Mouse (Mus musculus): Measurements from ENCODE around the gene Apoe. TPM values are rescaled to one million over a fixed set of nuclear protein-coding genes. Genes with fewer than 3 reads are reported as not detected.

The Apoe gene
- polyA plus RNA-seq, 2 experiments, result 365 to 413 TPM

- DNase-seq (ENCODE audit: low spot score), result no peak
- H3K4me1 ChIP-seq (ENCODE audit: control insufficient read depth, insufficient read depth, low read length), result peaks cover 4% of the 10 kb centered on the region; the same call in 1 of the 2 replicates
- H3K9ac ChIP-seq (ENCODE audit: low read depth, low read length, severe bottlenecking), result no peak overlapping the region
- H3K4me2 ChIP-seq (replicated peaks; ENCODE audit: low read depth, low read length, severe bottlenecking), result no peak overlapping the region
- peaks cover 39% of the 10 kb centered on the region for H3K36me3 ChIP-seq (ENCODE audit: control insufficient read depth, insufficient read depth, low read length)
- H3K27ac ChIP-seq (replicated peaks; ENCODE audit: low read depth, low read length), result no peak overlapping the region
- no peak for TF ChIP-seq POLR2A (IDR thresholded peaks at IDR 0.05; ENCODE audit: borderline replicate concordance, extremely low read depth, insufficient read depth, insufficient read length)
- H3K9me3 ChIP-seq (ENCODE audit: control insufficient read depth, low read length), result no peaks in the 10 kb centered on the region
- ATAC-seq (ENCODE audit: low FRiP score, low read depth), result no peak
- no peaks in the 10 kb centered on the region for H3K27me3 ChIP-seq (ENCODE audit: control insufficient read depth, insufficient read depth, low read length)
- no peak overlapping the region for H3K4me3 ChIP-seq (replicated peaks; ENCODE audit: low read length)
- WGBS, result 87% methylated on average over 3 of the region's 3 CpGs
Observed at GRCm38 (mm10) chr7:19738771-19739170, 39.8 kb upstream of the Apoe start.

DNA sequence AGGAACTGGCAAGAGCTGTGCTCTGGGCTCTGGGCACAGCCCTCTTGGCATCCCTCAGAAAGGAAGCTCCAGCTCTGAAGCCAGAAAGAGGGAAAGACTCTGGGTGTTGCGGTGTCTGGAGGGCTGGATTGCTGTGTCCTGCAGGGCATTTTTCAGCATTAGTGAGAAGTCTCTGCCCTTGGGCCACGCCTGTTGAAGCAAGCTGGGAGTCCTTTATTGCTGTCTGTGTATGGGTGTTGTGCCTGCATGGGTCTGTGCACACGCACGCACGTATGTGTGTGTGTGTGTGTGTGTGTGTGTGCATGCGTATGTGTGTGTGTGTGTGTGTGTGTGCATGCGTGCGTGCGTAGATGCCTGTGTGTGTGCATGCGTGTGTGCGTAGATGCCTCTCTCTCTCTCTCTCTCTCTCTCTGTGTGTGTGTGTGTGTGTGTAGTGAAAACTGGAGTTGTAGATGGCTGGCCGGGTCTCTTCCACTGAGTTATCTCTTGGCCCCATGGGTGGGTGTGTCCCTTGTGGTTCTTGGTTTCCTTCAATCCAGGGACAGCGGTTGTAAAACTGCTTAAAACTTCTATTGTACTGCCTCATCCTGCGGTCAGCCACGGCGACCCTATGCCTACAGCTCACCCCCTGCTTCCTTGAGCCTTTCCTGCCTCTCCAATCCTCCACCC, 37.5 kb upstream of the Apoe start:
- Histone ChIP-seq H3K4me3 (replicated peaks; ENCODE audit: low read length) (no peak overlapping the region), H3K27me3 (ENCODE audit: control insufficient read depth, insufficient read depth, low read length) (no peaks in the 10 kb centered on the region), H3K9ac (ENCODE audit: low read depth, low read length, severe bottlenecking) (no peak overlapping the region), H3K9me3 (ENCODE audit: control insufficient read depth, low read length) (no peaks in the 10 kb centered on the region), H3K36me3 (ENCODE audit: control insufficient read depth, insufficient read depth, low read length) (peaks cover 50% of the 10 kb centered on the region), H3K4me2 (replicated peaks; ENCODE audit: low read depth, low read length, severe bottlenecking) (no peak overlapping the region), H3K4me1 (ENCODE audit: control insufficient read depth, insufficient read depth, low read length) (no peaks in the 10 kb centered on the region), H3K27ac (replicated peaks; ENCODE audit: low read depth, low read length) (no peak overlapping the region)
- WGBS, result 89% methylated on average over 15 of the region's 16 CpGs
- no peak for TF ChIP-seq POLR2A (IDR thresholded peaks at IDR 0.05; ENCODE audit: borderline replicate concordance, extremely low read depth, insufficient read depth, insufficient read length)
- ATAC-seq (ENCODE audit: low FRiP score, low read depth) (no peak), DNase-seq (ENCODE audit: low spot score) (no peak)

DNA sequence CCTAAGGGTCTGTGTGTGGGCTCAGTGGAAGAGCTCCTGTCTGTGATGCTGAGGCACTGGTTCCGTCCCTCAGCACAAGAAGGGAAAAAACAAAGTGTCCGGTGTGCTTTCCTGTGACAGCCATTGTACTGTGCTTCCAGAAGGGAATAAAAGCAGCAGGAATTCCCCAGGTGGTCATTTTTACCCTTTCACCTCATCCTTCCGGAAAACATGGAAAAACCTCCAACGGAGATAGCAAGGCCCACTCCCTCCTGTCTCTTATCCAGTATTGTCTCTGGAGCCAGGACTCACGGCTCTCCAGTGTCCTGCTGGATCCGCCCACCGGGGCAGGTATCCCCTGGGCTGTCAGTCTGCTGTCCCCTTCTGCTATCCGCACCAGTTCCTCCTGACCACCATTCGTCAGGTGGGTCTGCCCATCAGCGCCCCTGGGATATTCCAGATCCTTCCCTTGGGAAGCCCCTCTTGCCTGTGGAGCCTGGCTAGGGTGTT, 35.2 kb upstream of the Apoe start:
- WGBS, result 87% methylated on average over 10 of the region's 10 CpGs
- Histone ChIP-seq H3K27me3 (ENCODE audit: control insufficient read depth, insufficient read depth, low read length) (no peaks in the 10 kb centered on the region), H3K9ac (ENCODE audit: low read depth, low read length, severe bottlenecking) (no peak overlapping the region), H3K36me3 (ENCODE audit: control insufficient read depth, insufficient read depth, low read length) (peaks cover 73% of the 10 kb centered on the region), H3K4me3 (replicated peaks; ENCODE audit: low read length) (no peak overlapping the region), H3K27ac (replicated peaks; ENCODE audit: low read depth, low read length) (no peak overlapping the region), H3K9me3 (ENCODE audit: control insufficient read depth, low read length) (no peaks in the 10 kb centered on the region), H3K4me1 (ENCODE audit: control insufficient read depth, insufficient read depth, low read length) (no peaks in the 10 kb centered on the region), H3K4me2 (replicated peaks; ENCODE audit: low read depth, low read length, severe bottlenecking) (no peak overlapping the region)
- ATAC-seq (ENCODE audit: low FRiP score, low read depth) (no peak), DNase-seq (ENCODE audit: low spot score) (no peak)
- no peak for TF ChIP-seq POLR2A (IDR thresholded peaks at IDR 0.05; ENCODE audit: borderline replicate concordance, extremely low read depth, insufficient read depth, insufficient read length)

- Histone ChIP-seq H3K9ac (ENCODE audit: low read depth, low read length, severe bottlenecking) (no peak overlapping the region), H3K4me1 (ENCODE audit: control insufficient read depth, insufficient read depth, low read length) (no peaks in the 10 kb centered on the region), H3K9me3 (ENCODE audit: control insufficient read depth, low read length) (0 out of 2 replicates have a peak, but pooled peaks cover under 1% of the 10 kb centered on the region), H3K27ac (replicated peaks; ENCODE audit: low read depth, low read length) (no peak overlapping the region), H3K4me2 (replicated peaks; ENCODE audit: low read depth, low read length, severe bottlenecking) (no peak overlapping the region), H3K4me3 (replicated peaks; ENCODE audit: low read length) (no peak overlapping the region), H3K27me3 (ENCODE audit: control insufficient read depth, insufficient read depth, low read length) (no peaks in the 10 kb centered on the region), H3K36me3 (ENCODE audit: control insufficient read depth, insufficient read depth, low read length) (peaks cover 88% of the 10 kb centered on the region)
- WGBS, result 82% methylated on average over 4 of the region's 4 CpGs
- DNase-seq (ENCODE audit: low spot score) (no peak), ATAC-seq (ENCODE audit: low FRiP score, low read depth) (no peak)
- no peak for TF ChIP-seq POLR2A (IDR thresholded peaks at IDR 0.05; ENCODE audit: borderline replicate concordance, extremely low read depth, insufficient read depth, insufficient read length)
Observed at GRCm38 (mm10) chr7:19726541-19726940, 27.6 kb upstream of the Apoe start.

- TF ChIP-seq POLR2A (IDR thresholded peaks at IDR 0.05; ENCODE audit: borderline replicate concordance, extremely low read depth, insufficient read depth, insufficient read length), result no peak
- Histone ChIP-seq H3K4me3 (replicated peaks; ENCODE audit: low read length) (no peak overlapping the region), H3K27me3 (ENCODE audit: control insufficient read depth, insufficient read depth, low read length) (no peaks in the 10 kb centered on the region), H3K4me2 (replicated peaks; ENCODE audit: low read depth, low read length, severe bottlenecking) (no peak overlapping the region), H3K27ac (replicated peaks; ENCODE audit: low read depth, low read length) (no peak overlapping the region), H3K9ac (ENCODE audit: low read depth, low read length, severe bottlenecking) (no peak overlapping the region), H3K4me1 (ENCODE audit: control insufficient read depth, insufficient read depth, low read length) (no peaks in the 10 kb centered on the region), H3K36me3 (ENCODE audit: control insufficient read depth, insufficient read depth, low read length) (peaks cover 80% of the 10 kb centered on the region), H3K9me3 (ENCODE audit: control insufficient read depth, low read length) (peaks cover 11% of the 10 kb centered on the region)
- WGBS, result 96% methylated on average over 12 of the region's 12 CpGs
- ATAC-seq (ENCODE audit: low FRiP score, low read depth) (no peak), DNase-seq (ENCODE audit: low spot score) (no peak)
Observed at GRCm38 (mm10) chr7:19724167-19724566, 25.2 kb upstream of the Apoe start.

Data from limb, embryonic 14.5 days (tissue).